Mouse (Mus musculus) cerebellum, adult 2 months (tissue): ENCODE data around the gene Adcy6. TPM values are rescaled to one million over a fixed set of nuclear protein-coding genes. Genes with fewer than 3 reads are reported as not detected.

Source experiments
- DNase-seq, 2 experiments: peaks; one replicate each; pipeline ENCODE4 v3.0.0; 2021
- H3K27ac ChIP-seq: fragments of 200-500 bp; 2 replicates; pipeline ENCODE4 v1.5.1; 2012; ENCODE audit warnings: low read length, control low read depth, inconsistent platforms; ENCODE audit not compliant: insufficient read depth
- H3K27me3 ChIP-seq: fragments of 200-500 bp; 2 replicates; pipeline ENCODE4 v1.6.1; 2012; ENCODE audit warnings: inconsistent platforms, mild to moderate bottlenecking, low read length, moderate library complexity; ENCODE audit not compliant: control insufficient read depth, insufficient read depth
- H3K4me1 ChIP-seq: fragments of 200-500 bp; 2 replicates; pipeline ENCODE4 v1.6.1; 2011; ENCODE audit warnings: low read length; ENCODE audit not compliant: control insufficient read depth, insufficient read depth
- H3K4me3 ChIP-seq: fragments of 200-500 bp; replicated peaks from 2 replicates; pipeline ENCODE3; 2011; ENCODE audit warnings: mild to moderate bottlenecking, low read depth, low read length, control low read depth; ENCODE audit not compliant: insufficient read depth
- CTCF ChIP-seq: fragments of 200-500 bp; IDR thresholded peaks from 2 replicates; pipeline ENCODE4 v1.5.1; 2011; ENCODE audit warnings: low read depth, mild to moderate bottlenecking, control low read depth, low read length, moderate library complexity, borderline replicate concordance; ENCODE audit not compliant: insufficient read depth
- POLR2A ChIP-seq: fragments of 200-500 bp; IDR thresholded peaks from 2 replicates; pipeline ENCODE4 v1.6.1; 2011; ENCODE audit warnings: low read length, control low read depth, borderline replicate concordance; ENCODE audit not compliant: insufficient read depth
- WGBS: fragments of 180-500 bp; shearing (Covaris S2); methylation state at CpG from one replicate; pipeline ENCODE4 v1.1.7; 2018; 5-methylcytosine and 5-hydroxymethylcytosine counted together
- polyA plus RNA-seq: library from polyadenylated mRNA; depleted of rRNA; stranded (reverse); fragments of >200 nt; gene quantifications from 2 replicates; pipeline ENCODE4 v1.2.3, GENCODE M21; 2012

Gene Adcy6
- polyA plus RNA-seq, 1 experiment: 31.3 TPM

DNA sequence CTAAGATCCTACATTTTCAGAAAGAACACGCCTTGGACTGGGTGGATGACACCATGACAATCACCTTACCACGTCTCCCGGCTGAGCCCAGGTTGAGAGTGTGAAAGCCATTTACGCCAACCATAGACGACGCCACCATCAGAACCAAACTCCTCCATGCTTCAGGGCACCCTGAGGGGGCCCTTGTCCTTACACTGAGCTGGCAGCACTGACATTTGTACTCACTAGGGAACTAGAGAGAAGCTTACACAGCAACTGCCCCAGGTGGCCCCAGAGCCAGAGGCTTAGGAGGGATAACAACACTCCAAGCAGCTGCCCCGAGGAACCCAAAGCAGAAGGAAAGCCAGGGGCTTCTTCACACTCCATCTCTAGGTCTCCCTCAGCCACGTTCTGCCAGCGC lies 3.1 kb downstream of the Adcy6 start:
- H3K27me3 ChIP-seq: no peaks in the 10 kb centered on the region
- whole genome bisulfite sequencing: 65% methylated on average over 9 of the region's 9 CpGs
- peaks cover 9% of the 10 kb centered on the region; the same call in 1 of the 2 replicates for H3K4me1 ChIP-seq
- H3K27ac ChIP-seq: no peak overlapping the region
- no peak overlapping the region for H3K4me3 ChIP-seq
- no peak for TF ChIP-seq POLR2A
- no peak for TF ChIP-seq CTCF
- DNase-seq: no peak

DNA sequence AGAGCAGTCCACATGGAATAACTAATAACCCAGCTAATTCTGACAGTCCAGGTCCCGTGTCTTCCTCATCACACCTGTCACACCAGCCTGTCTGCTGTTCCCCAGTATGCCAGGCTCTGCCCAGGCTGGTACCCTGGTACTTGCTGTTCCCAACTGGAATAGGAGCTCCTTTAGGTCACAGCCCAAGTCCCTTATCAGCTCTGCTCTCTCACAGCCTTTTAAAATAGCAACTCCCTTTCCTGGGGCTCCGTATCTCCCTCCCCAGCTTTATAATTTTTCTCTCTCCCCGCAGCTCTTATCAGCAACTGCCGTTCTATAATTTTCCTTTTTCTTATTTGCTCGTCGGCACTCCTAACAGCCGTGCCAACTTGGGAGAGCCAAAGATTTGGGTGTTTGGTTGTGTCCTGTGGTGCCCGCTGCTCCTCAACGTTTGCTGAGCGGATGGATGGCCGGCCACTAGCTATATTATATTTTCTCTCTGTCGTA lies 3.8 kb downstream of the Adcy6 start:
- Histone ChIP-seq H3K27me3 (no peaks in the 10 kb centered on the region), H3K4me1 (peaks cover 9% of the 10 kb centered on the region; the same call in 1 of the 2 replicates), H3K27ac (no peak overlapping the region), H3K4me3 (no peak overlapping the region)
- no peak for DNase-seq
- TF ChIP-seq POLR2A (no peak), CTCF (no peak)
- WGBS: 73% methylated on average over 12 of the region's 12 CpGs

DNA sequence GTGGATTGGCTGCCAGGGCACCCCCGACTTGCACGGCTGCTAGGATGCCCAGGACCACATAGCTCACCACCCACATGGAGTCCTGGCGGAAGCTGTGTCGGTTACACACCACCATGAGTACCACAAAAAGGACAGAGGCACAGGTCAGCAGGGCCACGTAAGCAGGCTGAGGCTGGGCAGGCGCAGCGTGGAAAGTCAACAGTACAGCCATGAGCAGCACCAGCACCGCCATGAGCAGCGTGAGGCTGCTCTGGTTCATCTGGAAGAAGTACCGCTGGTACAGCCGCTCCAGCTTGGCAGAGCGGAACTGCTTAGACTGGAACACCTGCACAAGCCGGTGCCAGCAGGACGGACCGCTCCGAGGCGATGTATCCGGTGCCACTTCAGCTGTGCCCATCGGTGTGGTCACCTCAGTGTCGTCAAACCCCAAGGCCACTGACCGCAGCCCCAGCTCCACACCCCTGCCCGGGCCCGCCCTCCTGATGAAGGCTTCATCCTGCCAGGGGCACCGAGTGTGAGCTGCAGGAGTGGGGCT lies 5.8 kb downstream of the Adcy6 start:
- Histone ChIP-seq H3K27ac (no peak overlapping the region), H3K4me1 (peaks cover 6% of the 10 kb centered on the region; the same call in 1 of the 2 replicates), H3K27me3 (no peaks in the 10 kb centered on the region), H3K4me3 (no peak overlapping the region)
- 87% methylated on average over 24 of the region's 24 CpGs for WGBS
- no peak for DNase-seq
- no peak for TF ChIP-seq POLR2A
- TF ChIP-seq CTCF: no peak

DNA sequence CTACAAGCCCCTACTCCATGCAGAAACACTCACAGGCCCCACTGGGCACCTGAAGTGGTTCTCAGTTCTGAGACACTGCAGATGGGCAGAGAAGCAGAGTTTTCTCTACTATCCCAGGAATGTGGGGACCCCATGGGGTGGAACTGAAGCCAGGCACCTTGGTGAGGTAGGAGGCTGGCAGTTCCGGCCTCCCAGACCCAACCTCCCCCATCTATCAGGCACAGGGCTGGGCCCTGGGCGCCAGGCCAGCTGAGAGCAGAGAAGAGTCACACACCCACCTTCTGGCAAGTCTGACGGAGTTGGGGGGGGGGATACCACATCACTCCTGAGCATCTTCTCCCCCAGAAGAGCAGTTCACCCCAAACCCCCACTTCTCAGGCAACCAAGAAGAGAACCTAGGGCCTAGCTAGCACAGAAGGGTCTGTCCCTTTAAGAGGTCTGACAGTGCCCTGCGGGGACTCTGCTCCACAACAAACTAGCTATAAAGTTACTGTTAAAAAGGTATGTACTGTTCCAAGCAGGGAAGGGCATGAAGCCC lies 6.9 kb downstream of the Adcy6 start:
- H3K27me3 ChIP-seq: no peaks in the 10 kb centered on the region
- TF ChIP-seq CTCF: no peak
- TF ChIP-seq POLR2A: no peak
- H3K4me3 ChIP-seq: no peak overlapping the region
- 38% methylated on average over 4 of the region's 4 CpGs for WGBS
- DNase-seq: no peak
- H3K4me1 ChIP-seq: peaks cover 6% of the 10 kb centered on the region; the same call in 1 of the 2 replicates
- 0 out of 2 replicates have a peak overlapping the region, but pooled peaks have one; percentile 25 for H3K27ac ChIP-seq

DNA sequence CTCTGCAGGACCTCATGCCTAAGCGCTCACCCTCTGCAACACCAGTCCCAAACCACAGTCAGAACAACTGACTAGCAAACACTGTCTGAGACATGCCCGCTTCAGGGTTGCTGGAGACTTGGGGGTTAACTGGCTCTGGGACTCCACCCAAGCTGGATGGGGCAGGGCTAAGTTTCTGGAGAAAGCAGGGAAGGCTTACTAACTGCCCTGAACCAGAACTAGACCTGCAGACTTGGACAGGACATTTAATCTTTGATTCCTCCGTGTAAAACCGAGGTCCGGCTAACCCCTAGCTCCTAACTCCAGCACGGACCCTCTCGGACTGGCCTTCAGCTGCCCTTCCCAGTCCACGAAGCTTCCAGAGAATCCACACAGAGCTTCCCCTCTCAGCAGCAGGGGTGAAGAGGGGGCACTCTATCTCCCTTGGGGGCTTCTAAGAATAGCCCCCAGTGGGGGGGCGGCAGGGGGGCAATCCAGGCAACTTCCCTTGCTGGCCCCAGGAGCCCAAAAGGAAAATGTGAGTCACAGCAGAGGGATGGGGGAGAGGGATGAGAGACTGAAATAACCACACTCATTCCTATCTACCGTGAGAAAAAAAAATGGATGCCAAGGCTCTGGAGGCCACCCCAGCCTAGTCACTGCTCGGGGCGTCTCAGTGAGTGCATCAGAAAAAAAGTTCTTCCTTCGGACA lies 7.5 kb downstream of the Adcy6 start:
- no peak for DNase-seq
- 53% methylated on average over 13 of the region's 13 CpGs for WGBS
- H3K27me3 ChIP-seq: no peaks in the 10 kb centered on the region
- H3K27ac ChIP-seq: no peak overlapping the region
- peaks cover 6% of the 10 kb centered on the region; the same call in 1 of the 2 replicates for H3K4me1 ChIP-seq
- H3K4me3 ChIP-seq: no peak overlapping the region
- TF ChIP-seq POLR2A: no peak
- TF ChIP-seq CTCF: no peak

DNA sequence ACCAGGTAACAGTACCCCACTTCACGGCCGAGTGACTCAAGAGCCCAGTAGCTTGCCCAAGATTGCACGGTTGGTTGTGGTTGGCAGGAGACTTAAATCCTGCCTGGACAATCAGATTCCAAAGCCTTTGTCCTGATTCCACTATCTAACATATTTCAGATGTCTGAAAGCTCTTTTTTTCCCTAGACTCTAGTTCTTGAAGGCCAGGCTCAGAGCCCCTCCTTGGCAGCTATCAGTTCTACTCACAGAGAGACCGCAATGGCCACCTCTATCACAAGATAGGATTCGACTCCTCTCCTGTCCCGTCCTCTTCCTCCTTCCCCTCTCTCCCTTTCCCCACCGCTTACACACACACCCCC lies 8.1 kb downstream of the Adcy6 start:
- 0 out of 2 replicates have a peak, but pooled peaks cover 6% of the 10 kb centered on the region for H3K4me1 ChIP-seq

DNA sequence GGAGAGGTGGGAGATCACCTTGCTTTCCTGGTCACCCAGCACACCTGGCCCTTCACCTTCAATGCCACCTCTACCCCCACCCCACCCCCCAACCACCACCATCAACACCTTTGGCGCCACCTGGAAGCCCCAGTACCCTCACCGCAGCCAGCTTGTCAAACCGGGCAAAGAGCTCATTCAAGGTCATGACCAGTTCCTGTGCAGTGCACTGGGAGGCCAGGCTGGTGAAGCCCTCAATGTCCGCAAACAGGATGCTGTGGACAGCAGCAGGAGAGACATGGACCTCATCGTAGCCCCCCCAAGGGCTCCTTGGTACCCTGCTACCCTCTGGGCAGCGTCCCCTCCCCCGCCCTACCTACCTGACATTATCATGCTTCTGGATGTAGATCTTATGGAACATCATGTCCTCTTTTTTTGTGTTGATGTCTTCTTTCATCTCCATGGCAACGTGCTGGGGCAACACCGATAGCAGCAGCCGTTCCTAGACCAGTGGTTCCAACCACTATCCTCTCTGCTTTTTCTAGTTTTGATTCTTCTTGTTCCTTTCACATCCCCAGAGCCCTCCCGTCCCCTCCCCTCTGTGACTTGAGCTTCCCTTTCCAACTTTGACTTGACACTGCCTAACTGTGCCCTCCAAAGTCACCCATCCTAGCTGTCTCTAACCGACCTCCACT lies 9.7 kb downstream of the Adcy6 start:
- TF ChIP-seq CTCF (no peak), POLR2A (no peak)
- 77% methylated on average over 12 of the region's 12 CpGs for WGBS
- Histone ChIP-seq H3K4me3 (no peak overlapping the region), H3K27me3 (no peaks in the 10 kb centered on the region), H3K27ac (no peak overlapping the region), H3K4me1 (0 out of 2 replicates have a peak, but pooled peaks cover 6% of the 10 kb centered on the region)
- no peak for DNase-seq

More for the DNA sequence above, 8.1 kb downstream of the Adcy6 start:
- no peak overlapping the region for H3K27ac ChIP-seq
- no peak for DNase-seq
- no peaks in the 10 kb centered on the region for H3K27me3 ChIP-seq
- TF ChIP-seq CTCF (no peak), POLR2A (no peak)
- H3K4me3 ChIP-seq: no peak overlapping the region
- WGBS: 68% methylated on average over 7 of the region's 7 CpGs

DNA sequence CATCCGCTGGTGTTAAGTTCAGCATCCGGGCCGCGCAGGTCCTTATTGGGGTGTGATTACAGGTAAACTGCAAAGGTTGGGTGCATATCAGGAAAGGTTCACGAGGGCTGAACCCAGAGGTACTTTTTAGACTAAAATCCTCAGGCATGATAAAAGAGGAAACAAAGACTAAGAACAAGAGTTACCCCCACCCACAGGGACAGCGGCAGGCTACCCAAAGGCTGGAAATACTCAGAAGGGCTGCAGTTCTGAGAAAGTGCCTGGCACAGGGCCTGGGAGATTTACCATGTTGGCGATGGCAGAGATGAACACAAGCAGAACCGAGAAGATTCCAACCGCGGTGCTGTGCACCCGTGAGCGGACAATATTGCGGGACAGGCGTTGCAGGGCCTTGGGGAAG lies 13.3 kb downstream of the Adcy6 start:
- Histone ChIP-seq H3K27me3 (no peaks in the 10 kb centered on the region), H3K4me3 (no peak overlapping the region), H3K27ac (no peak overlapping the region), H3K4me1 (no peaks in the 10 kb centered on the region)
- 89% methylated on average over 14 of the region's 14 CpGs for WGBS
- TF ChIP-seq CTCF (no peak), POLR2A (no peak)
- no peak for DNase-seq
